8 mouse cellular contexts compared by ENCODE assay signal in the genomic region with DNA sequence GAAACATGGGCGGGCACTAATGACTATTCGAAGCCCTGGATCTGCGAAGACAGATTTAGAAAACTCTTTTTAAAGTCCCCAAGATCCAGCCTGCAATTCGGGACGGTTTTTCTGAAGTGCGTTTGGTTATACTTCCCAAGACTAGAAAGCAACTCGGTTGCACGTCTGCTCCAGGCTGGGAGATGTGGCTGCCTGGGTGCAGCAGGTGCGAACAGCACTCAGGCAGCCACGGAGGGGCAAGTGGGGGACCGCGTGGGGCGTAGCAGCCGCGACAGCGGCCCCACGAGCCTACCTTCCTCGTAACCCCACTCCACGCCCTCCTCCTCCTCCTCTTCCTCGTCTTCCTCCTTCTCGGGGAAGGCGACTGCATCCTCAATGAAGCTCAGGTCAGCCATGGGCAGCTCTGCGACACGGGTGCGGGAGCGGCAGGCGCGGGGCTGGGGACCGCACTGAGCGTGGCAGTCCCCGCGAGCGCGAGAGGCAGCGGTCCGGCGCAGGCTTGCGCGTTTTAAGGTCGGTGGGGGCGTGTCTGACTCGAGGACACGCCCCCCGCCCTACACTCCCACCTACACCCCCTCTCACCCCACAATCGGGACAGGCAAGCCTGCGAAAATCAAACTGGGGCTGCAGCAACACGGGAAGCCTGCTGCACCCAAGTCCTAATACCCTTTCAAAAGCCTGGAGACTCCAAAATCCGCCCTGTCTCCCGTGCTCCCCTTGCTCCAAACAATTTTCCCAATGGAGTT. TPM values are rescaled to one million over a fixed set of nuclear protein-coding genes. Genes with fewer than 3 reads are reported as not detected.
DNase-seq lines count a peak whose midpoint lies in the region; ATAC-seq lines count a peak whose summit lies in the region.

Gene Car8 (minus strand): TSS at position 482 of the 746 bp plus-strand sequence.

- no peaks in the 10 kb centered on the region for H3K36me3 ChIP-seq in embryonic facial prominence, embryonic 12.5 days
- no peaks in the 10 kb centered on the region for H3K36me3 ChIP-seq in heart, embryonic 14.5 days (ENCODE audit: control insufficient read depth, insufficient read depth, low read length)
- no peaks in the 10 kb centered on the region for H3K36me3 ChIP-seq in kidney, embryonic 16.5 days (ENCODE audit: insufficient read depth, low read length)

- H3K4me1 ChIP-seq in embryonic facial prominence, embryonic 12.5 days = 0 out of 2 replicates have a peak, but pooled peaks cover 3% of the 10 kb centered on the region
- peaks cover 0 to 3% of the 10 kb centered on the region in 2 experiments; a peak in 1 of 4 replicates for H3K4me1 ChIP-seq in heart, embryonic 14.5 days (ENCODE audit: control insufficient read depth in 2 of 2, insufficient read depth in 2 of 2, low read length in 2 of 2)
- H3K4me1 ChIP-seq in kidney, embryonic 16.5 days (ENCODE audit: insufficient read depth, low read length) = peaks cover 10% of the 10 kb centered on the region; the same call in 1 of the 2 replicates

- no peaks in the 10 kb centered on the region for H3K9me3 ChIP-seq in embryonic facial prominence, embryonic 12.5 days
- H3K9me3 ChIP-seq in heart, embryonic 14.5 days (ENCODE audit: control insufficient read depth, low read length) = no peaks in the 10 kb centered on the region
- H3K9me3 ChIP-seq in kidney, embryonic 16.5 days (ENCODE audit: low read length) = no peaks in the 10 kb centered on the region

- H3K9ac ChIP-seq in embryonic facial prominence, embryonic 12.5 days = peak within 1 kb of the TSS; percentile 68
- peak within 1 kb of the TSS; percentile 89 for H3K9ac ChIP-seq in heart, embryonic 14.5 days (ENCODE audit: low read length)
- H3K9ac ChIP-seq in kidney, embryonic 16.5 days (replicated peaks; ENCODE audit: low read length) = peak within 1 kb of the TSS; percentile 81

- DNase-seq in left cerebral cortex, adult 18-20 months (ENCODE audit: low spot score in 2 of 2) = peak; percentile 10 to 26
- no peak for DNase-seq in left cerebral cortex, adult 9 months (ENCODE audit: low spot score in 2 of 2)
- DNase-seq in lung, adult 18-20 months = peak; percentile 39 to 49
- DNase-seq in retina, embryonic 14.5 days (ENCODE audit: low spot score) = peak; percentile 67

- H3K27me3 ChIP-seq in embryonic facial prominence, embryonic 12.5 days = no peaks in the 10 kb centered on the region
- no peaks in the 10 kb centered on the region for H3K27me3 ChIP-seq in heart, embryonic 14.5 days (ENCODE audit: control insufficient read depth, insufficient read depth, low read length)
- H3K27me3 ChIP-seq in kidney, embryonic 16.5 days (ENCODE audit: insufficient read depth, low read length) = no peaks in the 10 kb centered on the region

- H3K4me2 ChIP-seq in embryonic facial prominence, embryonic 12.5 days (replicated peaks) = peak within 1 kb of the TSS; percentile 100
- peak within 1 kb of the TSS; percentile 98 for H3K4me2 ChIP-seq in heart, embryonic 14.5 days (ENCODE audit: low read length)
- H3K4me2 ChIP-seq in kidney, embryonic 16.5 days (replicated peaks; ENCODE audit: low read depth, low read length) = peak within 1 kb of the TSS; percentile 99

- peak; percentile 89 for ATAC-seq in embryonic facial prominence, embryonic 12.5 days (ENCODE audit: insufficient number of reproducible peaks, insufficient read depth, low FRiP score, low TSS enrichment)
- peak; percentile 84 for ATAC-seq in heart, embryonic 14.5 days (ENCODE audit: insufficient number of reproducible peaks, insufficient read depth, low FRiP score, low read depth)
- ATAC-seq in kidney, embryonic 16.5 days (ENCODE audit: low FRiP score, low TSS enrichment) = peak; percentile 91
- ATAC-seq in activated CD4-positive, CD25-positive, alpha-beta regulatory T cell, adult 4 months = no peak

- no peak within 1 kb of the TSS for H3K27ac ChIP-seq in embryonic facial prominence, embryonic 12.5 days
- H3K27ac ChIP-seq in heart, embryonic 14.5 days (replicated peaks in 1 of 2; ENCODE audit: control insufficient read depth in 1 of 2, insufficient read depth in 1 of 2, low read depth in 2 of 2, low read length in 2 of 2) = no peak within 1 kb of the TSS
- H3K27ac ChIP-seq in kidney, embryonic 16.5 days (ENCODE audit: low read length) = no peak within 1 kb of the TSS

- under 1% methylated on average over 46 of the region's 49 CpGs for WGBS in embryonic facial prominence, embryonic 12.5 days
- WGBS in heart, embryonic 14.5 days = under 1% methylated on average over 48 of the region's 49 CpGs
- WGBS in kidney, embryonic 16.5 days = under 1% methylated on average over 49 of the region's 49 CpGs

- peak within 1 kb of the TSS; percentile 75 for H3K4me3 ChIP-seq in embryonic facial prominence, embryonic 12.5 days
- peak within 1 kb of the TSS; percentile 82 to 89 for H3K4me3 ChIP-seq in heart, embryonic 14.5 days (ENCODE audit: control insufficient read depth in 1 of 2, insufficient read depth in 1 of 2, low read depth in 1 of 2, low read length in 2 of 2)
- H3K4me3 ChIP-seq in kidney, embryonic 16.5 days (ENCODE audit: low read length) = peak within 1 kb of the TSS; percentile 79

RNA-seq across cellular contexts. Expression of gene Car8, which starts in this region (rescaled TPM):
- total RNA-seq in left cerebral cortex, adult 18-20 months (2021) = 1 to 10 TPM; 5.7 to 6.0 TPM
- 2.9 and 3.3 TPM in 2 replicates for polyA plus RNA-seq in embryonic facial prominence, embryonic 12.5 days (2016; fragmentation: Nextera tagmentation; extraction: Ambion mirVana)
- 10.3 and 11.2 TPM in 2 replicates for polyA plus RNA-seq in heart, embryonic 14.5 days (2014; fragmentation: Nextera tagmentation; extraction: Ambion mirVana)
- polyA plus RNA-seq in kidney, embryonic 16.5 days (2015; fragmentation: Nextera tagmentation; extraction: Ambion mirVana) = 13.3 and 13.5 TPM in 2 replicates
- not detected for polyA plus RNA-seq in activated CD4-positive, CD25-positive, alpha-beta regulatory T cell, adult 4 months (2017; shearing (Covaris generic))

Comparison
In these comparisons a context has a peak if more than half of its experiments do, and no peak if none do; other contexts are left out.
1. DNase-seq: peak in left cerebral cortex, adult 18-20 months (2 of 2), lung, adult 18-20 months (2 of 2) and retina, embryonic 14.5 days (single experiment); none in left cerebral cortex, adult 9 months (0 of 2).
2. Peak in every context shown above with its lines, with median percentiles within 50 percentile points of each other: H3K4me2 ChIP-seq, H3K4me3 ChIP-seq and H3K9ac ChIP-seq.